8 mouse cellular contexts compared by ENCODE assay signal in genomic region chr3:33142901-33143461, GRCm38 (mm10). TPM values are rescaled to one million over a fixed set of nuclear protein-coding genes. Genes with fewer than 3 reads are reported as not detected.
DNase-seq lines count a peak whose midpoint lies in the region; ATAC-seq and TF ChIP-seq lines count a peak whose summit lies in the region.

Pex5l (minus strand) TSS chr3:33143247.

- H3K27me3 ChIP-seq in ES-Bruce4 (ENCODE audit: control insufficient read depth, insufficient read depth, low read length, poor library complexity, severe bottlenecking) = peaks cover 2% of the 10 kb centered on the region
- peaks cover 34% of the 10 kb centered on the region for H3K27me3 ChIP-seq in forebrain, embryonic 12.5 days
- H3K27me3 ChIP-seq in liver, embryonic 15.5 days = peaks cover 24% of the 10 kb centered on the region

- H3K36me3 ChIP-seq in ES-Bruce4 (ENCODE audit: control insufficient read depth, insufficient read depth, low read length, poor library complexity, severe bottlenecking) = no peaks in the 10 kb centered on the region
- no peaks in the 10 kb centered on the region for H3K36me3 ChIP-seq in forebrain, embryonic 12.5 days (replicated peaks)
- H3K36me3 ChIP-seq in liver, embryonic 15.5 days (replicated peaks) = no peaks in the 10 kb centered on the region

- WGBS in forebrain, embryonic 12.5 days = under 1% methylated on average over 63 of the region's 88 CpGs
- WGBS in liver, embryonic 15.5 days (ENCODE audit: insufficient replicate concordance) = under 1% methylated on average over 75 of the region's 88 CpGs

- peak within 1 kb of the TSS; percentile 86 for H3K4me3 ChIP-seq in ES-Bruce4 (ENCODE audit: low read depth, low read length)
- peak within 1 kb of the TSS; percentile 52 for H3K4me3 ChIP-seq in brown adipose tissue, adult 24 weeks (ENCODE audit: insufficient read depth, low read depth, low read length)
- H3K4me3 ChIP-seq in forebrain, embryonic 12.5 days (replicated peaks) = peak within 1 kb of the TSS; percentile 68
- peak within 1 kb of the TSS; percentile 49 for H3K4me3 ChIP-seq in liver, embryonic 15.5 days (replicated peaks)

- no peaks in the 10 kb centered on the region for H3K9me3 ChIP-seq in ES-Bruce4 (replicated peaks; ENCODE audit: control insufficient read depth, insufficient read depth, low read length, poor library complexity, severe bottlenecking)
- no peaks in the 10 kb centered on the region for H3K9me3 ChIP-seq in forebrain, embryonic 12.5 days
- H3K9me3 ChIP-seq in liver, embryonic 15.5 days (replicated peaks) = no peaks in the 10 kb centered on the region

- intact Hi-C loops in heart, postnatal 25 days (cut with DNase I) = no loop called here

- TF ChIP-seq CTCF in ES-Bruce4 (IDR thresholded peaks at IDR 0.05; ENCODE audit: low read depth, low read length) = peak; percentile 39

- H3K4me2 ChIP-seq in forebrain, embryonic 12.5 days = peak within 1 kb of the TSS; percentile 93
- H3K4me2 ChIP-seq in liver, embryonic 15.5 days = peak within 1 kb of the TSS; percentile 58

- DNase-seq in heart, postnatal 25 days (ENCODE audit: low spot score) = peak; percentile 1
- peak; percentile 72 to 75 for DNase-seq in layer of hippocampus, adult 18-20 months (ENCODE audit: low spot score in 2 of 2)
- peak; percentile 88 for DNase-seq in retina, embryonic 14.5 days (ENCODE audit: low spot score)
- DNase-seq in spleen, postnatal 14 days (ENCODE audit: low spot score in 2 of 2) = no peak

- no peak within 1 kb of the TSS for H3K27ac ChIP-seq in ES-Bruce4 (ENCODE audit: insufficient read depth, low read length)
- no peak within 1 kb of the TSS for H3K27ac ChIP-seq in brown adipose tissue, adult 24 weeks (replicated peaks; ENCODE audit: low read depth, low read length)
- H3K27ac ChIP-seq in forebrain, embryonic 12.5 days = no peak within 1 kb of the TSS
- no peak within 1 kb of the TSS for H3K27ac ChIP-seq in liver, embryonic 15.5 days (replicated peaks)

- H3K4me1 ChIP-seq in ES-Bruce4 (ENCODE audit: control insufficient read depth, insufficient read depth, low read length) = no peaks in the 10 kb centered on the region
- no peaks in the 10 kb centered on the region; the same call in 1 of the 2 replicates for H3K4me1 ChIP-seq in brown adipose tissue, adult 24 weeks (ENCODE audit: control insufficient read depth, insufficient read depth, insufficient read length, low read length)
- peaks cover 8% of the 10 kb centered on the region for H3K4me1 ChIP-seq in forebrain, embryonic 12.5 days
- no peaks in the 10 kb centered on the region for H3K4me1 ChIP-seq in liver, embryonic 15.5 days (replicated peaks)

- TF ChIP-seq EP300 in ES-Bruce4 (IDR thresholded peaks at IDR 0.05; ENCODE audit: insufficient read depth, low read depth, low read length) = no peak

- no peak for TF ChIP-seq POLR2A in ES-Bruce4 (IDR thresholded peaks at IDR 0.05; ENCODE audit: insufficient read depth, low read length)

- peak within 1 kb of the TSS; percentile 24 for H3K9ac ChIP-seq in ES-Bruce4 (ENCODE audit: low read depth, poor library complexity, severe bottlenecking)
- peak within 1 kb of the TSS; percentile 64 for H3K9ac ChIP-seq in forebrain, embryonic 12.5 days
- no peak within 1 kb of the TSS for H3K9ac ChIP-seq in liver, embryonic 15.5 days

- ATAC-seq in forebrain, embryonic 12.5 days (ENCODE audit: low FRiP score) = peak; percentile 94
- ATAC-seq in liver, embryonic 15.5 days (ENCODE audit: insufficient read depth) = peak; percentile 62; the same call in 1 of the 2 replicates

RNA-seq across cellular contexts. Expression of gene Pex5l, which starts in this region (rescaled TPM):
- polyA plus RNA-seq in ES-Bruce4 (2011; ENCODE audit: insufficient read depth, insufficient read length, low read depth, missing spikeins) = not detected in 2 replicates
- 0.63 TPM in 1 of 2 replicates, not detected in the other for polyA plus RNA-seq in brown adipose tissue, adult 24 weeks (2012; ENCODE audit: insufficient read depth, insufficient read length, missing spikeins)
- 1.4 and 1.5 TPM in 2 replicates for polyA plus RNA-seq in forebrain, embryonic 12.5 days (2016; fragmentation: Nextera tagmentation; extraction: Ambion mirVana)
- total RNA-seq in heart, postnatal 25 days (2021) = under 1 TPM; 0.25 to 0.34 TPM
- total RNA-seq in layer of hippocampus, adult 18-20 months (2021) = 100 to 1,000 TPM; 317 to 335 TPM
- polyA plus RNA-seq in liver, embryonic 15.5 days (2015; fragmentation: Nextera tagmentation; extraction: Ambion mirVana) = not detected in 2 replicates

Comparison
In these comparisons a context has a peak if more than half of its experiments do, and no peak if none do; other contexts are left out.
1. RNA of gene Pex5l (total RNA-seq): 317 to 335 TPM in layer of hippocampus, adult 18-20 months; 0.25 to 0.34 TPM in heart, postnatal 25 days; every median in the first group is over 100 times any median in the second.
2. Peak in DNase-seq in heart, postnatal 25 days; RNA of the gene not detected or under 1 TPM.
3. Peak in ATAC-seq, H3K4me3 ChIP-seq and H3K4me2 ChIP-seq in liver, embryonic 15.5 days; RNA of the gene not detected or under 1 TPM.
4. DNase-seq: peak in layer of hippocampus, adult 18-20 months (2 of 2) and retina, embryonic 14.5 days (single experiment); none in spleen, postnatal 14 days (0 of 2).
5. Peak in every context shown above with its lines, with median percentiles within 50 percentile points of each other: H3K4me3 ChIP-seq.